Mouse (Mus musculus) heart, embryonic 16.5 days (tissue): ENCODE data around the gene Foxn3. TPM values are rescaled to one million over a fixed set of nuclear protein-coding genes. Genes with fewer than 3 reads are reported as not detected.

Experiments used
- ATAC-seq: fragments of 200-750 bp; cut with Nextera tagmentation; replicated peaks from 2 replicates; pipeline ENCODE4 v1.8.0; 2017; ENCODE audit warnings: moderate number of reproducible peaks; ENCODE audit not compliant: insufficient read depth, low FRiP score; ENCODE audit errors: extremely low read depth
- H3K27ac ChIP-seq: fragments of 300-500 bp; sonication (generic); 2 replicates; pipeline ENCODE4 v1.5.1; 2014; ENCODE audit warnings: mild to moderate bottlenecking, low read length, control low read depth, moderate library complexity
- H3K27me3 ChIP-seq: fragments of 300-500 bp; sonication (generic); 2 replicates; pipeline ENCODE4 v1.6.1; 2014; ENCODE audit warnings: low read length, mixed read lengths; ENCODE audit not compliant: control insufficient read depth, insufficient read depth
- H3K36me3 ChIP-seq: fragments of 300-500 bp; sonication (generic); 2 replicates; pipeline ENCODE4 v1.6.1; 2014; ENCODE audit not compliant: control insufficient read depth, insufficient read depth
- H3K4me1 ChIP-seq: fragments of 300-500 bp; sonication (generic); 2 replicates; pipeline ENCODE4 v1.6.1; 2014; ENCODE audit warnings: low read length, mixed read lengths; ENCODE audit not compliant: control insufficient read depth, insufficient read depth
- H3K4me2 ChIP-seq: fragments of 300-500 bp; sonication (generic); 2 replicates; pipeline ENCODE4 v1.6.1; 2014; ENCODE audit warnings: low read depth, mild to moderate bottlenecking, control low read depth, low read length
- H3K4me3 ChIP-seq: fragments of 300-500 bp; sonication (generic); 2 replicates; pipeline ENCODE4 v1.5.1; 2014; ENCODE audit warnings: mild to moderate bottlenecking, control low read depth, low read length
- H3K9ac ChIP-seq: fragments of 300-500 bp; sonication (generic); 2 replicates; pipeline ENCODE4 v1.6.1; 2014; ENCODE audit warnings: low read length, control low read depth
- H3K9me3 ChIP-seq: fragments of 300-500 bp; sonication (generic); replicated peaks from 2 replicates; pipeline ENCODE4 v1.6.1; 2016; ENCODE audit warnings: low read length; ENCODE audit not compliant: control insufficient read depth
- WGBS: fragments of 180-500 bp; shearing (Covaris S2); extraction: QIAGEN DNeasy Blood & Tissue Kit; methylation state at CpG from one replicate; pipeline ENCODE4 v1.1.7; 2014; 5-methylcytosine and 5-hydroxymethylcytosine counted together
- polyA plus RNA-seq: library from polyadenylated mRNA; unstranded; fragments of >200 nt; fragmentation: Nextera tagmentation; extraction: Ambion mirVana; gene quantifications from 2 replicates; pipeline ENCODE4 v1.2.1, GENCODE M21; 2015

The Foxn3 gene
- polyA plus RNA-seq, 1 experiment from 2014 or later = 52.1 TPM

- peaks cover 38% of the 10 kb centered on the region for H3K4me1 ChIP-seq
- H3K9ac ChIP-seq = no peak overlapping the region
- no peak for ATAC-seq
- no peaks in the 10 kb centered on the region for H3K9me3 ChIP-seq
- H3K4me2 ChIP-seq = no peak overlapping the region
- H3K4me3 ChIP-seq = no peak overlapping the region
- H3K36me3 ChIP-seq = peaks cover 3% of the 10 kb centered on the region
- H3K27ac ChIP-seq = no peak overlapping the region
- 59% methylated on average over 5 of the region's 5 CpGs for WGBS
- H3K27me3 ChIP-seq = no peaks in the 10 kb centered on the region
Measured at GRCm38 (mm10) chr12:99390429-99390828, 173.0 kb downstream of the Foxn3 start.

DNA sequence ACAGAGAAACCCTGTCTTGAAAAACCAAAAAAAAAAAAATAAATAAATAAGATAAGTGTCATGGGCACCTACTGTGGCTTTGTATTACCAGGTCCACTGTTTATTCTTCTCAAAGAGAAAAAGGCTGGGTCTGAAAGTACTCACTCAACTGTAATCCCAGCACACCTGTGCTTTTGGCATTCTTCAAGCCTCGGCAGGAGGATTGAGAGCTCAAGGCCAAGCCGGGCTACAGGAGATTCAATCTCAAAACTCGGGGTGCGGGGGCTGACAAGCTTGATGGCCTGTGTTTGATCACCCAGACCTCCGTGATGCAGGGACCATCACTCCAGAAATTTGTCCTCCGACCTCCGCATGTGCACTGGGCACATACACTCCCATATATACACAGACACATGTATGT is 174.1 kb downstream of the Foxn3 start:
- WGBS = 90% methylated on average over 7 of the region's 7 CpGs
- no peak overlapping the region for H3K9ac ChIP-seq
- H3K4me2 ChIP-seq = no peak overlapping the region
- peaks cover 37% of the 10 kb centered on the region for H3K4me1 ChIP-seq
- no peak for ATAC-seq
- no peak overlapping the region for H3K27ac ChIP-seq
- H3K9me3 ChIP-seq = no peaks in the 10 kb centered on the region
- H3K36me3 ChIP-seq = peaks cover 3% of the 10 kb centered on the region
- H3K27me3 ChIP-seq = no peaks in the 10 kb centered on the region
- no peak overlapping the region for H3K4me3 ChIP-seq

DNA sequence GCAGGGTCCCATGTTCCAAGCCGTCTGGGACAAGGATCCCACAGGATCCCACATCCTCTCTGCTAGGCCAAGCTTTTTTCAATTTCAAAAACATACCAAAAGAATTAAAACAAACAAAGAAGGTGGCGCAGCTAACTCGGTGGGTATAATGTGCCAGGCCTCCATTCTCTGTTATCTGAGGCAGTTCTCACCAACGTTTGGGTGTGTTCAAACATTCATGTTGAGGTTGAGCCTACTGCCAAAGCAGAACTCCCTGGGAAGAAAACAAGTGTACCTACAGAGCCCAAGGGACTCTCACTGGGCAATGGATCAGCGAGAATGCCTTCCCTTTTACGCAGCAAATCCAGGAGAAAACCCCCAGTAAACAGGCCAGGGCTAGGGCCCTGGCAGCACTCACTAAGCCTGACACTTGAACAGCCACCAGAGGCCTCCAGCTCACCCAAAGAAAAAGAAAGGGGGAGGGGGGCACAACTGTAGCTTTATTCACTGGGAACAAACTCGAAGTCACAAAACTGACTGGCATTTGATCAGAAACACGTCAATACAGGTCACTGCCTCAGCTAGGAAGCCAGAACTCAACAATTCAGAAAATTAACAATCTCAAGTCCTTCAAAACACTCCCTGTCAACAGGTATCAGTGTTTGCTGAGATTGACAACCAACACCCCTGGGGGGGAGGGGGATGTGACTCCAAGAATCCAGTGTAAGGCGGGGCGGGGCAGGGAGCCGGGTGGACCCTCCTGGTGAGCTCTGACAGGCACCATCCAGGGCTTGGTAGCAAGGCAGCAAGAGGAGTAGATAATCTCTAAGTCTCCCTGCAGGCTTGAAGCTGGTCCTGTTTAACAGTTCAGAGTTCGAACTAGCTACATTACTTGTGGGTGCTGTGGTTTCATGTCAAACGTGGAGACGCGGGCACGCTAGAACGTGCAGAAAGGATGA is 177.2 kb downstream of the Foxn3 start:
- Histone ChIP-seq H3K9me3 (no peaks in the 10 kb centered on the region), H3K27ac (peak overlapping the region; percentile 30), H3K36me3 (peaks cover 11% of the 10 kb centered on the region), H3K27me3 (no peaks in the 10 kb centered on the region), H3K4me1 (peaks cover 26% of the 10 kb centered on the region), H3K4me2 (no peak overlapping the region), H3K4me3 (no peak overlapping the region), H3K9ac (no peak overlapping the region)
- peak; percentile 58 for ATAC-seq
- WGBS = 38% methylated on average over 17 of the region's 17 CpGs

GRCm38 (mm10) chr12:99385073-99385472 is 178.3 kb downstream of the Foxn3 start:
- H3K9me3 ChIP-seq = no peaks in the 10 kb centered on the region
- H3K36me3 ChIP-seq = peaks cover 11% of the 10 kb centered on the region
- H3K9ac ChIP-seq = no peak overlapping the region
- peaks cover 18% of the 10 kb centered on the region for H3K4me1 ChIP-seq
- no peak overlapping the region for H3K4me3 ChIP-seq
- 82% methylated on average over 4 of the region's 4 CpGs for WGBS
- no peaks in the 10 kb centered on the region for H3K27me3 ChIP-seq
- H3K4me2 ChIP-seq = no peak overlapping the region
- ATAC-seq = no peak
- H3K27ac ChIP-seq = no peak overlapping the region

GRCm38 (mm10) chr12:99381317-99381716 is 182.1 kb downstream of the Foxn3 start:
- Histone ChIP-seq H3K27ac (no peak overlapping the region), H3K4me3 (no peak overlapping the region), H3K4me2 (no peak overlapping the region), H3K9me3 (no peaks in the 10 kb centered on the region), H3K4me1 (peaks cover 37% of the 10 kb centered on the region), H3K9ac (no peak overlapping the region), H3K36me3 (peaks cover 8% of the 10 kb centered on the region; the same call in 1 of the 2 replicates), H3K27me3 (no peaks in the 10 kb centered on the region)
- WGBS = 81% methylated on average over 9 of the region's 9 CpGs
- no peak for ATAC-seq

DNA sequence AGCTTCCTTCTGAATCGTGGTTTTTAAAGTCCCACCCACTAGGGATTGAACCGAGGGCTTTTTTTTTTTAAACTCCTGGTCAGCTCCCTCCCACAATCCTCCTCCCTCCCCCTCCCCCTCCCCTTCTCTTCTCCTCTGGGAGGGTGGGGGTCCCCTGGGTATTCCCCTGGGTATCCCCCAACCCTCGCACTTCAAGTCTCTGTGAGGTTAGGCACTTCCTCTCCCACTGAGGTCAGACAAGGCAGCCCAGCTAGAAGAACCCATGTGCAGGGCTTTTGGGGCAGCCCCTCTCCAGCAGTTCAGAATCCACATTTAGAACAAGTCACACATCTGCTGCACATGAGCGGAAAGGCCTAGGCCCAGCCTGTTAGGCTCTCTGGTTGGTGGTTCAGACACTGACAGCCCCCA is 182.5 kb downstream of the Foxn3 start:
- WGBS = 51% methylated on average over 4 of the region's 4 CpGs
- no peak overlapping the region for H3K27ac ChIP-seq
- ATAC-seq = no peak

DNA sequence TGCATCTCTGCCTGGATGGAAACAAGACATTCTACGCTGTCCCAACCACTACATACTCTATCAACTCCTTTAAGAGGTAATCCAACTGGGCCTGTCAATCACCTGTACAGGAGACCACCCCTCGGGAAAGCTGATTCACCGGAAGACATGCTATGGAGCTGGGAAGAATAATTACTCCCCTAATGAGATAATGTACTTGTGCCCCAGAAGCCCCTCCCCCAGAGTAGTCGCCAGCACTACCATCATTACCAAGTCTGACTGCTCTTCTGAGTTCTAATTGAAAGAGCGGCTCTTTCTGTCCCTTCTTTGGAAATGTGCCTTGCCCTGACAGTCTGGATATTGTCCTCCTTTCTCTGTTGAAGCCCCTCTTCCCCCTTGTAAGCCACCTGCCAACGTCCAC is 183.3 kb downstream of the Foxn3 start:
- H3K27me3 ChIP-seq = no peaks in the 10 kb centered on the region
- no peak overlapping the region for H3K27ac ChIP-seq
- H3K36me3 ChIP-seq = peaks cover 8% of the 10 kb centered on the region; the same call in 1 of the 2 replicates
- no peaks in the 10 kb centered on the region for H3K9me3 ChIP-seq
- no peak overlapping the region for H3K9ac ChIP-seq
- H3K4me2 ChIP-seq = no peak overlapping the region
- no peak for ATAC-seq
- H3K4me1 ChIP-seq = peaks cover 30% of the 10 kb centered on the region
- no peak overlapping the region for H3K4me3 ChIP-seq
- WGBS = 80% methylated on average over 6 of the region's 6 CpGs

More for the DNA sequence above, 182.5 kb downstream of the Foxn3 start:
- Histone ChIP-seq H3K4me3 (no peak overlapping the region), H3K4me1 (peaks cover 33% of the 10 kb centered on the region), H3K4me2 (no peak overlapping the region), H3K9ac (no peak overlapping the region), H3K36me3 (peaks cover 8% of the 10 kb centered on the region; the same call in 1 of the 2 replicates), H3K27me3 (no peaks in the 10 kb centered on the region), H3K9me3 (no peaks in the 10 kb centered on the region)

DNA sequence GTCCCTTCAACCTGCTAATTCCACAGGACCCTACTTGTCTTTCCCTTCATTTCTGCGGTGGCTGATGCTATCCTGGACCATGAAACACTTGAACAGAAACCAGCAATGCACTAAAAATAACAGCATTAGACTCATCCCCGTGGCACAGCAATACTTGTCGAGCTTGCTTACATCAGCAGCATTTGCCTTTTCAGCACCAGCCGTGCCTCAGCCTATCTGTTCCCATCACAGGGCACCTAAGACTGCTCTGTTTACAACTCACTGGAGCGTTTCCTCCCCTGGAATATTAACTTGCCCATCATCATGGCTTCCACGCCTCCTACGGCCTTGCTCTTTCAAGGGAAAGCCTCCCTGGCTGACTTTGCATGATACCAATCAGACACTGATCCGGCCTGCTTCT is 185.1 kb downstream of the Foxn3 start:
- H3K4me3 ChIP-seq = no peak overlapping the region

DNA sequence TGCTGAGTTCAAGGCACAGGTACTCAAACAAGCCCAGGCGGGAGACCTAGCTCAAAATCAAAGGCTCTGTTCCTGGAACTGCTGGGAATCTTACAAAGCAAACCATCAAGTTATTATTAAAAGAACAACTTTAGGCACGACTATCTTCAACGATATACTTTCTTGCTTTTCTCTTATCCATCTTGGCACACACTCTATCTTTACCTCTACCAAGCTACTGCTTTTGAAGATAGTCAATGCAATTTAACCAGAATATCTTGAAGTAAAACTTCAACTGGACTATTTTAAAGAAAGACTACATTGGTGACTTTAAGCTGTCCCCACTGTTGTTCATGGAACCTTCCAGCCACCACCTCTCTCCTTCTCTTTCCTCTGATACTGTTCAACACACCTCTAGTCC is 185.7 kb downstream of the Foxn3 start:
- H3K4me3 ChIP-seq = no peak overlapping the region
- ATAC-seq = no peak
- WGBS = 50% methylated on average over 3 of the region's 3 CpGs
- no peak overlapping the region for H3K9ac ChIP-seq
- peaks cover 10% of the 10 kb centered on the region; the same call in 1 of the 2 replicates for H3K36me3 ChIP-seq
- H3K27me3 ChIP-seq = no peaks in the 10 kb centered on the region
- H3K4me1 ChIP-seq = peaks cover 41% of the 10 kb centered on the region
- H3K9me3 ChIP-seq = no peaks in the 10 kb centered on the region
- H3K4me2 ChIP-seq = no peak overlapping the region
- H3K27ac ChIP-seq = no peak overlapping the region

More for the DNA sequence above, 185.1 kb downstream of the Foxn3 start:
- Histone ChIP-seq H3K36me3 (peaks cover 10% of the 10 kb centered on the region; the same call in 1 of the 2 replicates), H3K9ac (no peak overlapping the region), H3K27ac (peak overlapping the region; percentile 53), H3K9me3 (no peaks in the 10 kb centered on the region), H3K27me3 (no peaks in the 10 kb centered on the region), H3K4me1 (peaks cover 41% of the 10 kb centered on the region), H3K4me2 (peak overlapping the region; percentile 36; the same call in 1 of the 2 replicates)
- WGBS = 37% methylated on average over 8 of the region's 8 CpGs
- ATAC-seq = no peak; the same call in 1 of the 2 replicates
